Mouse (Mus musculus): ENCODE measurements around the gene Sesn2. TPM values are rescaled to one million over a fixed set of nuclear protein-coding genes. Genes with fewer than 3 reads are reported as not detected.

Sesn2 gene
- polyA plus RNA-seq, 1 experiment from 2014 or later: 5.1 TPM

GRCm38 (mm10) chr4:132506250-132506649 lies 4.1 kb downstream of the Sesn2 start:
- Histone ChIP-seq H3K36me3 (ENCODE audit: control insufficient read depth, insufficient read depth, low read length) (no peaks in the 10 kb centered on the region), H3K27ac (ENCODE audit: low read depth, low read length) (no peak overlapping the region), H3K4me2 (no peak overlapping the region), H3K9me3 (ENCODE audit: control insufficient read depth, low read length) (no peaks in the 10 kb centered on the region), H3K4me3 (ENCODE audit: low read depth, low read length) (no peak overlapping the region), H3K4me1 (ENCODE audit: control insufficient read depth, insufficient read depth, low read length) (peaks cover 2% of the 10 kb centered on the region; the same call in 1 of the 2 replicates), H3K27me3 (ENCODE audit: control insufficient read depth, insufficient read depth, low read length) (no peaks in the 10 kb centered on the region), H3K9ac (ENCODE audit: low read length) (no peak overlapping the region)
- DNase-seq (ENCODE audit: low spot score, missing footprints) (no peak), ATAC-seq (ENCODE audit: low FRiP score) (no peak)
- 74% methylated on average over 6 of the region's 6 CpGs for WGBS

- Histone ChIP-seq H3K4me1 (ENCODE audit: control insufficient read depth, insufficient read depth, low read length) (peaks cover 2% of the 10 kb centered on the region; the same call in 1 of the 2 replicates), H3K9ac (ENCODE audit: low read length) (no peak overlapping the region), H3K27ac (ENCODE audit: low read depth, low read length) (no peak overlapping the region), H3K9me3 (ENCODE audit: control insufficient read depth, low read length) (no peaks in the 10 kb centered on the region), H3K4me2 (no peak overlapping the region), H3K4me3 (ENCODE audit: low read depth, low read length) (no peak overlapping the region), H3K27me3 (ENCODE audit: control insufficient read depth, insufficient read depth, low read length) (no peaks in the 10 kb centered on the region), H3K36me3 (ENCODE audit: control insufficient read depth, insufficient read depth, low read length) (no peaks in the 10 kb centered on the region)
- 28% methylated on average over 10 of the region's 10 CpGs for WGBS
- DNase-seq (ENCODE audit: low spot score, missing footprints) (no peak), ATAC-seq (ENCODE audit: low FRiP score) (no peak)
These were observed 4.5 kb downstream of the Sesn2 start for GRCm38 (mm10) chr4:132505800-132506199.

- DNase-seq (ENCODE audit: low spot score, missing footprints) (no peak), ATAC-seq (ENCODE audit: low FRiP score) (no peak)
- Histone ChIP-seq H3K27ac (ENCODE audit: low read depth, low read length) (no peak overlapping the region), H3K27me3 (ENCODE audit: control insufficient read depth, insufficient read depth, low read length) (no peaks in the 10 kb centered on the region), H3K9ac (ENCODE audit: low read length) (no peak overlapping the region), H3K9me3 (ENCODE audit: control insufficient read depth, low read length) (no peaks in the 10 kb centered on the region), H3K4me2 (no peak overlapping the region), H3K4me1 (ENCODE audit: control insufficient read depth, insufficient read depth, low read length) (peaks cover 2% of the 10 kb centered on the region; the same call in 1 of the 2 replicates), H3K36me3 (ENCODE audit: control insufficient read depth, insufficient read depth, low read length) (no peaks in the 10 kb centered on the region), H3K4me3 (ENCODE audit: low read depth, low read length) (no peak overlapping the region)
- WGBS: 62% methylated on average over 6 of the region's 6 CpGs
These were observed 5.1 kb downstream of the Sesn2 start for GRCm38 (mm10) chr4:132505034-132505738.

- Histone ChIP-seq H3K36me3 (ENCODE audit: control insufficient read depth, insufficient read depth, low read length) (peaks cover 2% of the 10 kb centered on the region; the same call in 1 of the 2 replicates), H3K4me1 (ENCODE audit: control insufficient read depth, insufficient read depth, low read length) (no peaks in the 10 kb centered on the region; the same call in 1 of the 2 replicates), H3K9ac (ENCODE audit: low read length) (no peak overlapping the region), H3K4me3 (ENCODE audit: low read depth, low read length) (no peak overlapping the region), H3K4me2 (no peak overlapping the region), H3K27ac (ENCODE audit: low read depth, low read length) (no peak overlapping the region), H3K27me3 (ENCODE audit: control insufficient read depth, insufficient read depth, low read length) (no peaks in the 10 kb centered on the region), H3K9me3 (ENCODE audit: control insufficient read depth, low read length) (no peaks in the 10 kb centered on the region)
- ATAC-seq (ENCODE audit: low FRiP score) (no peak), DNase-seq (ENCODE audit: low spot score, missing footprints) (no peak)
- WGBS: 86% methylated on average over 11 of the region's 11 CpGs
These were observed 7.0 kb downstream of the Sesn2 start for GRCm38 (mm10) chr4:132503344-132503743.

- Histone ChIP-seq H3K36me3 (ENCODE audit: control insufficient read depth, insufficient read depth, low read length) (peaks cover 5% of the 10 kb centered on the region; the same call in 1 of the 2 replicates), H3K27me3 (ENCODE audit: control insufficient read depth, insufficient read depth, low read length) (no peaks in the 10 kb centered on the region), H3K4me1 (ENCODE audit: control insufficient read depth, insufficient read depth, low read length) (no peaks in the 10 kb centered on the region), H3K4me2 (no peak overlapping the region), H3K9ac (ENCODE audit: low read length) (no peak overlapping the region), H3K9me3 (ENCODE audit: control insufficient read depth, low read length) (no peaks in the 10 kb centered on the region), H3K4me3 (ENCODE audit: low read depth, low read length) (no peak overlapping the region), H3K27ac (ENCODE audit: low read depth, low read length) (no peak overlapping the region)
- ATAC-seq (ENCODE audit: low FRiP score) (no peak), DNase-seq (ENCODE audit: low spot score, missing footprints) (no peak)
- WGBS: 97% methylated on average over 6 of the region's 6 CpGs
These were observed 8.7 kb downstream of the Sesn2 start for GRCm38 (mm10) chr4:132501639-132502038.

- Histone ChIP-seq H3K9me3 (ENCODE audit: control insufficient read depth, low read length) (no peaks in the 10 kb centered on the region), H3K27me3 (ENCODE audit: control insufficient read depth, insufficient read depth, low read length) (no peaks in the 10 kb centered on the region), H3K27ac (ENCODE audit: low read depth, low read length) (no peak overlapping the region), H3K4me3 (ENCODE audit: low read depth, low read length) (no peak overlapping the region), H3K4me2 (no peak overlapping the region), H3K4me1 (ENCODE audit: control insufficient read depth, insufficient read depth, low read length) (no peaks in the 10 kb centered on the region), H3K36me3 (ENCODE audit: control insufficient read depth, insufficient read depth, low read length) (peaks cover 5% of the 10 kb centered on the region; the same call in 1 of the 2 replicates), H3K9ac (ENCODE audit: low read length) (no peak overlapping the region)
- WGBS: 91% methylated on average over 20 of the region's 20 CpGs
- ATAC-seq (ENCODE audit: low FRiP score) (no peak), DNase-seq (ENCODE audit: low spot score, missing footprints) (peak; percentile 37)
These were observed 15.9 kb downstream of the Sesn2 start for GRCm38 (mm10) chr4:132494271-132494918.

GRCm38 (mm10) chr4:132492178-132493060 lies 17.9 kb downstream of the Sesn2 start:
- H3K9ac ChIP-seq (ENCODE audit: low read length): no peak overlapping the region
- H3K4me2 ChIP-seq: no peak overlapping the region
- no peak overlapping the region for H3K4me3 ChIP-seq (ENCODE audit: low read depth, low read length)
- 81% methylated on average over 10 of the region's 10 CpGs for WGBS
- H3K9me3 ChIP-seq (ENCODE audit: control insufficient read depth, low read length): no peaks in the 10 kb centered on the region
- no peaks in the 10 kb centered on the region for H3K36me3 ChIP-seq (ENCODE audit: control insufficient read depth, insufficient read depth, low read length)
- H3K4me1 ChIP-seq (ENCODE audit: control insufficient read depth, insufficient read depth, low read length): no peaks in the 10 kb centered on the region
- DNase-seq (ENCODE audit: low spot score, missing footprints): peak; percentile 59
- no peaks in the 10 kb centered on the region for H3K27me3 ChIP-seq (ENCODE audit: control insufficient read depth, insufficient read depth, low read length)
- no peak for ATAC-seq (ENCODE audit: low FRiP score)
- H3K27ac ChIP-seq (ENCODE audit: low read depth, low read length): no peak overlapping the region

GRCm38 (mm10) chr4:132491748-132492147 lies 18.6 kb downstream of the Sesn2 start:
- Histone ChIP-seq H3K27me3 (ENCODE audit: control insufficient read depth, insufficient read depth, low read length) (no peaks in the 10 kb centered on the region), H3K4me2 (no peak overlapping the region), H3K9me3 (ENCODE audit: control insufficient read depth, low read length) (no peaks in the 10 kb centered on the region), H3K9ac (ENCODE audit: low read length) (no peak overlapping the region), H3K4me1 (ENCODE audit: control insufficient read depth, insufficient read depth, low read length) (no peaks in the 10 kb centered on the region), H3K36me3 (ENCODE audit: control insufficient read depth, insufficient read depth, low read length) (no peaks in the 10 kb centered on the region), H3K4me3 (ENCODE audit: low read depth, low read length) (no peak overlapping the region), H3K27ac (ENCODE audit: low read depth, low read length) (no peak overlapping the region)
- DNase-seq (ENCODE audit: low spot score, missing footprints) (no peak), ATAC-seq (ENCODE audit: low FRiP score) (no peak)
- WGBS: 83% methylated on average over 6 of the region's 6 CpGs

All from midbrain, embryonic 11.5 days (tissue).